10 mouse cellular contexts compared by ENCODE assay signal in genomic region chr5:92392542-92392941, GRCm38 (mm10). TPM values are rescaled to one million over a fixed set of nuclear protein-coding genes. Genes with fewer than 3 reads are reported as not detected.
DNase-seq lines count a peak whose midpoint lies in the region; ATAC-seq lines count a peak whose summit lies in the region.
"Had no signal": no experiment of that assay in that cellular context is flagged by ENCODE, and none has a peak within 500 bp of the region (broad histone marks: within the 10 kb centered on the region; RNA-seq: fewer than 3 reads in every experiment).

No protein-coding gene starts in this region.

- H3K4me3 ChIP-seq in neural tube, embryonic 11.5 days (ENCODE audit: low read depth, low read length): peak overlapping the region; percentile 12
- peak overlapping the region; percentile 13 for H3K4me3 ChIP-seq in forebrain, embryonic 13.5 days
- H3K4me3 ChIP-seq in limb, embryonic 15.5 days: peak overlapping the region; percentile 18
- peak overlapping the region; percentile 19; the same call in 1 of the 2 replicates for H3K4me3 ChIP-seq in stomach, embryonic 14.5 days (ENCODE audit: low read depth, low read length)

- DNase-seq in neural tube, embryonic 11.5 days (ENCODE audit: low spot score): no peak
- DNase-seq in neural tube, embryonic 10.5 days (ENCODE audit: extremely low spot score, low spot score): no peak
- no peak for DNase-seq in spleen, postnatal 14 days (ENCODE audit: low spot score in 2 of 2)
- no peak for DNase-seq in cerebellum, adult 9-10 months
- no peak for DNase-seq in gastrocnemius, postnatal 4 days (ENCODE audit: low spot score in 2 of 2)
- DNase-seq: adrenal gland, postnatal 25 days; thymus, postnatal 36 days had no signal

- H3K27ac ChIP-seq in neural tube, embryonic 11.5 days (ENCODE audit: low read depth, low read length): no peak overlapping the region
- H3K27ac ChIP-seq in forebrain, embryonic 13.5 days: no peak overlapping the region
- H3K27ac ChIP-seq in limb, embryonic 15.5 days: no peak overlapping the region
- H3K27ac ChIP-seq in stomach, embryonic 14.5 days (ENCODE audit: low read length): no peak overlapping the region

- WGBS in neural tube, embryonic 11.5 days: 31% methylated on average over 18 of the region's 18 CpGs
- 53% methylated on average over 18 of the region's 18 CpGs for WGBS in forebrain, embryonic 13.5 days
- WGBS in limb, embryonic 15.5 days: 42% methylated on average over 18 of the region's 18 CpGs
- 39% methylated on average over 18 of the region's 18 CpGs for WGBS in stomach, embryonic 14.5 days

- H3K9ac ChIP-seq in neural tube, embryonic 11.5 days (ENCODE audit: low read length): no peak overlapping the region
- no peak overlapping the region for H3K9ac ChIP-seq in forebrain, embryonic 13.5 days
- H3K9ac ChIP-seq in limb, embryonic 15.5 days: no peak overlapping the region
- no peak overlapping the region for H3K9ac ChIP-seq in stomach, embryonic 14.5 days (replicated peaks; ENCODE audit: low read depth, low read length)

- no peaks in the 10 kb centered on the region for H3K9me3 ChIP-seq in neural tube, embryonic 11.5 days (ENCODE audit: control insufficient read depth, low read length)
- H3K9me3 ChIP-seq in forebrain, embryonic 13.5 days (replicated peaks): no peaks in the 10 kb centered on the region
- no peaks in the 10 kb centered on the region for H3K9me3 ChIP-seq in limb, embryonic 15.5 days
- no peaks in the 10 kb centered on the region for H3K9me3 ChIP-seq in stomach, embryonic 14.5 days (ENCODE audit: control insufficient read depth, low read depth, low read length)

- ATAC-seq in neural tube, embryonic 11.5 days (ENCODE audit: insufficient read depth, low FRiP score, low TSS enrichment): no peak
- ATAC-seq in forebrain, embryonic 13.5 days: no peak
- no peak for ATAC-seq in limb, embryonic 15.5 days (ENCODE audit: insufficient number of reproducible peaks, low FRiP score, low TSS enrichment, low read depth)
- no peak for ATAC-seq in stomach, embryonic 14.5 days (ENCODE audit: insufficient number of reproducible peaks, insufficient read depth, low FRiP score, low read depth)

- peak overlapping the region; percentile 27 for H3K4me2 ChIP-seq in neural tube, embryonic 11.5 days (ENCODE audit: low read depth)
- peak overlapping the region; percentile 41 for H3K4me2 ChIP-seq in forebrain, embryonic 13.5 days
- H3K4me2 ChIP-seq in limb, embryonic 15.5 days: peak overlapping the region; percentile 34
- H3K4me2 ChIP-seq in stomach, embryonic 14.5 days (replicated peaks; ENCODE audit: low read depth, low read length): peak overlapping the region; percentile 24

- H3K36me3 ChIP-seq in neural tube, embryonic 11.5 days (ENCODE audit: control insufficient read depth, insufficient read depth, low read length): no peaks in the 10 kb centered on the region
- no peaks in the 10 kb centered on the region for H3K36me3 ChIP-seq in forebrain, embryonic 13.5 days (ENCODE audit: poor library complexity, severe bottlenecking)
- H3K36me3 ChIP-seq in limb, embryonic 15.5 days: no peaks in the 10 kb centered on the region
- no peaks in the 10 kb centered on the region for H3K36me3 ChIP-seq in stomach, embryonic 14.5 days (ENCODE audit: control insufficient read depth, insufficient read depth, low read length)

- peaks cover 18% of the 10 kb centered on the region for H3K27me3 ChIP-seq in neural tube, embryonic 11.5 days (ENCODE audit: control insufficient read depth, insufficient read depth, low read length)
- H3K27me3 ChIP-seq in forebrain, embryonic 13.5 days: peaks cover 42% of the 10 kb centered on the region
- H3K27me3 ChIP-seq in limb, embryonic 15.5 days: peaks cover 24% of the 10 kb centered on the region
- H3K27me3 ChIP-seq in stomach, embryonic 14.5 days (ENCODE audit: control insufficient read depth, insufficient read depth, low read length): peaks cover 8% of the 10 kb centered on the region; the same call in 1 of the 2 replicates

- no peaks in the 10 kb centered on the region for H3K4me1 ChIP-seq in neural tube, embryonic 11.5 days (ENCODE audit: control insufficient read depth, insufficient read depth, low read length)
- H3K4me1 ChIP-seq in forebrain, embryonic 13.5 days: no peaks in the 10 kb centered on the region
- 0 out of 2 replicates have a peak, but pooled peaks cover 6% of the 10 kb centered on the region for H3K4me1 ChIP-seq in limb, embryonic 15.5 days
- H3K4me1 ChIP-seq in stomach, embryonic 14.5 days (ENCODE audit: control insufficient read depth, insufficient read depth, low read length): no peaks in the 10 kb centered on the region

RNA-seq across cellular contexts. Expression of gene Nup54, which starts 42.5 kb away (rescaled TPM):
- polyA plus RNA-seq in neural tube, embryonic 11.5 days (2014; fragmentation: Nextera tagmentation; extraction: Ambion mirVana): 64.2 and 67.0 TPM in 2 replicates
- polyA plus RNA-seq in forebrain, embryonic 13.5 days (2015; fragmentation: Nextera tagmentation; extraction: Ambion mirVana): 56.1 and 62.2 TPM in 2 replicates
- polyA plus RNA-seq in limb, embryonic 15.5 days (2015; fragmentation: Nextera tagmentation; extraction: Ambion mirVana): 45.4 and 47.7 TPM in 2 replicates
- polyA plus RNA-seq in stomach, embryonic 14.5 days (2014; fragmentation: Nextera tagmentation; extraction: Ambion mirVana): 53.5 and 55.2 TPM in 2 replicates
- total RNA-seq in gastrocnemius, postnatal 4 days (2021): 10 to 100 TPM; 22.6 to 25.6 TPM

RNA-seq across cellular contexts. Expression of gene Cxcl10, which starts 43.9 kb away (rescaled TPM):
- 0.59 TPM in 1 of 2 replicates, not detected in the other for polyA plus RNA-seq in neural tube, embryonic 11.5 days (2014; fragmentation: Nextera tagmentation; extraction: Ambion mirVana)
- 0.22 TPM in 1 of 2 replicates, not detected in the other for polyA plus RNA-seq in forebrain, embryonic 13.5 days (2015; fragmentation: Nextera tagmentation; extraction: Ambion mirVana)
- 1.1 TPM in 2 replicates for polyA plus RNA-seq in limb, embryonic 15.5 days (2015; fragmentation: Nextera tagmentation; extraction: Ambion mirVana)
- 0.54 and 0.94 TPM in 2 replicates for polyA plus RNA-seq in stomach, embryonic 14.5 days (2014; fragmentation: Nextera tagmentation; extraction: Ambion mirVana)
- total RNA-seq in gastrocnemius, postnatal 4 days (2021): 1 to 10 TPM in 1 of 2 experiments, under 1 TPM in 1; 0.76 to 1.0 TPM
